Comparison of ENCODE assay signal across 32 mouse cellular contexts in genomic region chr8:123929026-123929425, GRCm38 (mm10).
"Had no signal": no experiment of that assay in that cellular context is flagged by ENCODE, and none has a peak within 500 bp of the region (broad histone marks: within the 10 kb centered on the region; RNA-seq: fewer than 3 reads in every experiment).

No protein-coding gene starts in this region.

- H3K4me2 ChIP-seq: heart, embryonic 11.5 days; heart, embryonic 12.5 days; heart, embryonic 13.5 days; heart, embryonic 15.5 days; hindbrain, embryonic 12.5 days; hindbrain, embryonic 13.5 days; hindbrain, embryonic 14.5 days; hindbrain, embryonic 15.5 days; kidney, embryonic 15.5 days had no signal

- H3K9ac ChIP-seq: heart, embryonic 12.5 days; heart, embryonic 13.5 days; heart, embryonic 15.5 days; hindbrain, embryonic 12.5 days; hindbrain, embryonic 13.5 days; hindbrain, embryonic 14.5 days; hindbrain, embryonic 15.5 days; kidney, embryonic 15.5 days had no signal

- H3K27me3 ChIP-seq: heart, embryonic 12.5 days; heart, embryonic 13.5 days; heart, embryonic 15.5 days; hindbrain, embryonic 12.5 days; hindbrain, embryonic 13.5 days; hindbrain, embryonic 15.5 days; kidney, embryonic 15.5 days had no signal

- DNase-seq: heart, adult 18-20 months; heart, adult 2 months; heart, postnatal 10 days; heart, postnatal 14 days; heart, postnatal 36 days; heart, postnatal 4 days; kidney, adult 8-10 months; kidney, adult 9 months; kidney, postnatal 10 days; kidney, postnatal 25 days; kidney, postnatal 36 days; kidney, postnatal 4 days; layer of hippocampus, adult 9-11 months; layer of hippocampus, postnatal 36 days had no signal

- H3K9me3 ChIP-seq: heart, embryonic 10.5 days; heart, embryonic 12.5 days; heart, embryonic 13.5 days; heart, embryonic 15.5 days; hindbrain, embryonic 10.5 days; hindbrain, embryonic 12.5 days; hindbrain, embryonic 13.5 days; hindbrain, embryonic 15.5 days; kidney, embryonic 15.5 days had no signal

- H3K4me3 ChIP-seq: heart, adult 2 months; heart, embryonic 10.5 days; heart, embryonic 12.5 days; heart, embryonic 13.5 days; heart, embryonic 15.5 days; hindbrain, embryonic 10.5 days; hindbrain, embryonic 12.5 days; hindbrain, embryonic 13.5 days; hindbrain, embryonic 15.5 days; kidney, embryonic 15.5 days; layer of hippocampus, adult 2 months; left cerebral cortex, adult 2 months had no signal

- H3K27ac ChIP-seq: heart, adult 2 months; heart, embryonic 10.5 days; heart, embryonic 13.5 days; heart, embryonic 15.5 days; hindbrain, embryonic 10.5 days; hindbrain, embryonic 12.5 days; hindbrain, embryonic 13.5 days; hindbrain, embryonic 14.5 days; hindbrain, embryonic 15.5 days; hindbrain, postnatal 0 days; kidney, embryonic 15.5 days; kidney, postnatal 0 days; layer of hippocampus, adult 2 months; left cerebral cortex, adult 2 months had no signal

- ATAC-seq: hindbrain, embryonic 16.5 days; hindbrain, postnatal 0 days; inflammation-experienced regulatory T-cells, adult 6 months; intestine, embryonic 16.5 days had no signal

- H3K4me1 ChIP-seq: heart, embryonic 10.5 days; heart, embryonic 12.5 days; heart, embryonic 13.5 days; heart, embryonic 15.5 days; hindbrain, embryonic 10.5 days; hindbrain, embryonic 12.5 days; hindbrain, embryonic 13.5 days; hindbrain, embryonic 15.5 days; kidney, embryonic 15.5 days had no signal
